Mouse (Mus musculus): ENCODE data around the gene Unc13b. TPM values are rescaled to one million over a fixed set of nuclear protein-coding genes. Genes with fewer than 3 reads are reported as not detected.

Unc13b gene
- total RNA-seq, 2 experiments from 2014 or later: 1.2 to 1.9 TPM

DNA sequence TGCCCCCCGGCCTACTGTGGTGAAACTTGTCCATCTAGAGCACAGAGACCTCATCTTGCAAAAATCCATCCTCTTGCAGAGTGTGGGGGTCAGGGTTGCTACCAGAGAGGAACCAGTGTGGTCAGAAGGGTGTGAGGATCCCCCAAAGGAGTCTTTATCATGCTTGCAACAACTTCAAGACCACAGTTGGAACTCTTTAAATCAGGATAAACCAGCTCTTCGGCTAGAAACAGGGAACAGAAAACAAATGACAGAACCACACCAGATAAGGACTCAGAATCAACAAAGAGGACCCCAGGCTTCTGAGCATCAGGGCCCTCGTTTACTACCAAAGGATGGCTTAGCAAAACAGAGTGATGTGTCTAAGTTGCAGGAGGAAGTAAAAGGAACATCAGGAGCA lies 157.7 kb downstream of the Unc13b start:
- no peak for DNase-seq (ENCODE audit: low spot score)

- no peak for DNase-seq (ENCODE audit: low spot score)
Measured at GRCm38 (mm10) chr4:43217997-43218396, 159.2 kb downstream of the Unc13b start.

- no peak for DNase-seq (ENCODE audit: low spot score)
Measured at GRCm38 (mm10) chr4:43231821-43232220, 173.1 kb downstream of the Unc13b start.

DNA sequence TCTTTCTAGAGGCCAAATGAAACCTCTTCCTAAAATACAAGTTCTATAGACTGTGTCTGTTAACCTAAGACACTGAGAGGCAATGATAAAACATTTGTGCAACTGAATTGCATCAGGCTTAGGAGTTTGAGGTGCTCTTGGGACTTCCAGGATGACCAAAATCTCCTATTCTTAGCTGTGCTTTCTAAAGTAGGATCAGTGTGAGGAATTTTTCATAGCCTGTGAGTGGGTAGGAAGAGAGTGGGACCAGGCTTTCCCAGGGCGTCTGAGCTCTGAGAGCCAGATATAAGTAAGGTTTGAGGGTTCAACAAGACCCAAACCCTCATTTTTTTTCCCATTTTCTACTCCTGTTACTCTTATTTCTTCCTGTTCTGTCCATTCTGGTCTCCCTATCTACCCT lies 174.2 kb downstream of the Unc13b start:
- DNase-seq (ENCODE audit: low spot score): no peak

- no peak for DNase-seq (ENCODE audit: low spot score)
Measured at GRCm38 (mm10) chr4:43233489-43233888, 174.7 kb downstream of the Unc13b start.

GRCm38 (mm10) chr4:43236898-43237297 lies 178.1 kb downstream of the Unc13b start:
- DNase-seq (ENCODE audit: low spot score): no peak

DNA sequence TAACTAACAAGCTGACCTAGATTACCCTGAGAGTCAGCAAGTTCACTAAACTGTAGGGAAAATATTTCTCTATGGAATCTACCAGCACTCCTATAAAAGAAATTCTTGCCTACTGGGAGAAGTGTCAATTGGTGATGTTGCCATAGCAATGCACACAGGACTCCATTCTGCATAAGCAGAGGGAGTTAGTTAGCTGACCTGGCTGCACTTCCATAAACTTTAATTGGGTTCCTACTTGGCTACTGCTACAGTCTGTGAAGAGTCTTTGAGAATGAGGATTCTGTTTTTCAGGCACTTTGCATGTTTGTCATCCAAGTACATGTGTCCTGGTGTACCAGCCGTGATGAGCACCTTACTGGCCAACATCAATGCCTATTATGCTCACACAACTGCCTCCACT lies 182.0 kb downstream of the Unc13b start:
- no peak for DNase-seq (ENCODE audit: low spot score)

DNA sequence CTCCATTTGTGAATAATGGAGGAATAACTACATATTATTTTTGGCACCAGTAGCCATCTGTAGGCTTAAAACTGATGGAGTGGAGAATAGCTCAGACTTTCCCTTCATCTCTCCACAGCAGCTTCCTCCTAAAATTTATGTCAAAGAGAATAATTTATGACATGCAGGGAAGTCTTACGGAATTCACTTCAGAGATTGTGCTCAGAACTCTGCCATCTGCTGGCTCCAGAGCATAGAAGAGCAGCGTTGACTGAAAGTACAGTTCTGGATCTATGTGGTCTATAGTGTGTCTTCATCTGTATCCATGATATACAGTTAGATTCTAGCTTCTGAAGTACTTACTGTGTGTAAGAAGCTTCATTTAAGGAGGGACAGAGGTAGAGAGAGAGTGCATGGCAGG lies 185.3 kb downstream of the Unc13b start:
- no peak for DNase-seq (ENCODE audit: low spot score)

GRCm38 (mm10) chr4:43245776-43246175 lies 187.0 kb downstream of the Unc13b start:
- no peak for DNase-seq (ENCODE audit: low spot score)

- no peak for DNase-seq (ENCODE audit: low spot score)
Measured at GRCm38 (mm10) chr4:43248026-43248425, 189.3 kb downstream of the Unc13b start.

DNA sequence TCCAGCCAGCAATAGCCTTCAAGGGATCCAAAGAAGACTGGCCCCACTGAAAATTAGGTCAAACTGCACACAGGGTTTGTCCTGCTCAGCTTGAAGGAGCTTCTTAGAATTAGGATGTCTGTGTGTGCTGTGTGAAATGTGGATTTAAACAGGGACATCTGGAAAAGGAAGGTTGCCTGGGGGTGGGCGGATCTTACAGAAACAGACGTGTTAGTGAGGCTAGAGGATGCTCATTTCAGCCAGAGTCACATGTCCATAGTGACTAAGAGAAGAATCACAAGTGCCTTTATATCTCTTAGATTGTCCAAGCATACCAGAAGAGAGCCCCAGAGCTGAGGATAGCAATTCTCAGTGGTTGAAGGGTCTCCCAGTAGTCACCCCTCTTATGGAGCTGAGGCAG lies 190.2 kb downstream of the Unc13b start:
- DNase-seq (ENCODE audit: low spot score): no peak

GRCm38 (mm10) chr4:43251269-43251668 lies 192.5 kb downstream of the Unc13b start:
- DNase-seq (ENCODE audit: low spot score): no peak

DNA sequence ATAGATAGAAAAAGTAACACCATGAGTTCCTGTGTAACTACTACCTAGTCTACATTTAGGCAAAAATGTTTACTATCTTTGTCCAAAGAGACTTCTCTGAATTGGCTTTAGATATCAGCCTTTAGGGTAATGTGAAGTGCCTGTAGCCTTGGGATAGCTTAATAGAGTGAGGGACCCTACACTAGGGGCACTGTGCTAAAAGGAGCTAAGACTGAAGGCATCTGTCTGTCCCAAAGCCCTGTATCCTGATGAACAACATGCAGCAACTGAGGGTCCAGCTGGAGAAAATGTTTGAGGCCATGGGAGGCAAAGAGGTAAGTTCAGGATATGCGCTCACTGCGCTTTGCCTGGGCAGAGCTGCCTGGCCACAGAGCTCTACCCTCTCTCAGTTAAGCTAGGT lies 198.3 kb downstream of the Unc13b start:
- no peak for DNase-seq (ENCODE audit: low spot score)

DNA sequence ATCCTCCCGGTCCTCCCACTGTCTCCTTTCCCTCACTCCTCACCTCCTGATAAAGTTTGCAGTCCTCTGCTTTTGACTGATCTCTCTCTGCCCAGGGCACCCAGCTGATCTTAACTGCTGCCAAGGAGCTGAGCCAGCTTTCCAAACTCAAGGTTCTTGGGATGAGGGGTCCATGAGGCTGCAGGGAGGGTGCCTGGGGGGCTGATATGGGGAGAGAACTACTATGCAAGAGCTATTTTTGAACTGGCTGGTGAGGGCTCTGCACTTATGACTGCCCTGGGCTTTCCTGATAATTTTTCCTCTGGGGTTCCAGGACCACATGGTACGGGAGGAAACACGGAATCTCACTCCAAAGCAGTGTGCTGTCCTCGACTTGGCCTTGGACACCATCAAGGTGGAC lies 199.8 kb downstream of the Unc13b start:
- DNase-seq (ENCODE audit: low spot score): no peak

DNA sequence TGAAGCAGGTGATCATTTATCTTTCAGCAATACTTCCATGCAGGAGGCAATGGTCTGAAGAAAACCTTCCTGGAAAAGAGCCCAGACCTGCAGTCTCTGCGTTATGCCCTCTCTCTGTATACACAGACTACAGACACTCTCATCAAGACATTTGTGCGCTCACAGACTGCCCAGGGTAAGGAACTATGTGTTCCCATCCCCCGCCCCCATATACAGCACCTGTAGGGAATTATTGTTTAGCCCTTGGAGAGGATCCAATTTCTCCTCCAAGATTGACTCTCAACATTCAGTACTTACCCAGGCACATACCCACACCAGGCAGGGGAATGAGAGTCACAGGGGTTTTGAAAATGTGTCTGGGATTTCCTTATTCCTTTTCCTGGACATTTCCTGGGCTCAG lies 200.7 kb downstream of the Unc13b start:
- no peak for DNase-seq (ENCODE audit: low spot score)

DNA sequence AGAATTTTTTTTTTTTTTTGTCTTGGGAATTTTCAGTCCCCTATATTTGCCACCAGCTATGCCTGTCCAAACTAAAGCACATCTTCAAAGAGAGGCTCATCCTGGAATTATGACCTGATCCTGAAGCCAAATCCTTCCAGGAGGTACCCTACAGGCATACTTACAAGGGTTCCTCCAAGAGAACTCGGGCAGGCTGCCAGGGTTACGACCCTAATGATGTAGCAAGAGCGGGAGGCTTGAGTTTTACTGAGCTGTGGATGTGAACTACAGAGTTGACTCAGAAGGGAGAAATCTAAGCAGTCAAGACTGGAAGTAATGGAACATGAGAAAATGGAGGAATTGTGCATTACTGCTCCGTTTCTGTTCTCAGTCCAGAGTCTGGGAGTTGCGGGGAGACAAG lies 201.3 kb downstream of the Unc13b start:
- DNase-seq (ENCODE audit: low spot score): no peak

GRCm38 (mm10) chr4:43262821-43263220 lies 204.1 kb downstream of the Unc13b start:
- DNase-seq (ENCODE audit: low spot score): no peak

- DNase-seq (ENCODE audit: low spot score): no peak
Measured at GRCm38 (mm10) chr4:43266146-43266545, 207.4 kb downstream of the Unc13b start.

DNA sequence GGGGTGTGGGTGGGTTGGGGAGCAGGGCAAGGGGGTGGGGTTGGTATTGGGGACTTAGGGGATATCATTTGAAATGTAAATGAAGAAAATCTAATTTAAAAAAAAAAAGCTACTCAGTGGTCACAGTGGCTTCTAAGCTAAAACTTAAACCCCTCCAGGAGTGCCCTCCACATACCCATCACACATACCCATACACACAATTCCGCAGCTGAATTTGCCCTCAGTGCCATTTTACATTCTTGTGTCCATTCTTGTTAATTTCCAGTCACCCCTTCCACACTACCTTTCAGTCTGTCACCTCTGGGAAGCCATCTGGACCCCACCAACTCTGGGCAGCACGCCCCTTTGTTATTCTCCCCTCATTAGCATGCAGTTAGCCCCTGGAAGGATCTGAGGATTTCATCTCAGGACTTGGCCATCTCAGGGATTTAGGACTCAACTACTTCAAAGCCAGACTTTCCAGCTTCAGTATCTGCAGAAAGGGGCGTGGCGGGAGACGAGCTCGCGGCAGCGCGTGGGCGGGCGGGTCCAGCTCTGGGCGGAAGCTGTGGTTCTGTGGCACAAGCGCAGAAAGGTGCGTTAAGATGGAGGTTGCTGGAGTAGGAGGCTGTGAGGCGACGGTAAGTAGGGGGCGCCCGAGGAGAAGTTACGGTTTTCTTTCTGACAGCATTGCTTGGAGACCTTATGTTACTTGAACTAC lies 208.0 kb downstream of the Unc13b start, which contains the start of gene Atp8b5:
Gene Atp8b5, plus strand, starts transcription at position 537 of the 700 bp plus-strand sequence.
- DNase-seq (ENCODE audit: low spot score): peak; percentile 81

DNA sequence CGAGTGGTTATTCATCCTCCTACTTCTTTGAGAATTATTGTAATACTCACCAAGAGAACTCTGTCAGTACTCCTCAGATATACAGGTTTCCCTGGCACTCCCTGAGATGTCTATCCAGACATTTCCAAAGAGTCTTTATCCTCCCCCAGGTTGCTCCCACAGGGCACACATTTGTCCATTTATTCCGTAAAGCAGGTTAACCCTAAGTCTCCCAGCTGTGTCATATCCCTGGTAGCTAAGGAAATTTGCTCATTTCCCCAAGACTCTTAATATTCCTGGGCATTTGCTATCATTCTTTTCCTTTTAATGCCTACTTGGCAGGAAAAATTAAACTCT lies 208.5 kb downstream of the Unc13b start:
- DNase-seq (ENCODE audit: low spot score): no peak

DNA sequence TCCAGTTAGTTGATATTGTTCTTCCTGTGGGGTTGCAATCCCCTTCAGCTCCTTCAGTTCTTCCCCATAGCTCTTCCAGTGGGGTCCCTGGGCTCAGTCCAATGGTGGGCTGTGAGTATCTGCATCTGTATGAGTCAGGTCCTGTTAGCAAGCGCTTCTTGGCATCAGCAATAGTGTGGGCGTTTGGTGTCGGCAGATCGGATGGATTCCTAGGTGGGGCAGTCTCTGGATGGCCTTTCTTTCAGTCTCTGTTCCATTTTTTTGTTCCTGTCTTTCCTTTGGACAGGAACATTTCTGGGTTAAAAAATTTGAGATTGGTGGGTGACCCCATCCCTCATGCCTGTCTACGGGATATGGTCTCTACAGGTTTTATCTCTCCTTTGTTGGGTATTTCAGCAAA lies 226.7 kb downstream of the Unc13b start:
- DNase-seq (ENCODE audit: low spot score): no peak

GRCm38 (mm10) chr4:43287305-43287704 lies 228.6 kb downstream of the Unc13b start:
- DNase-seq (ENCODE audit: low spot score): no peak

DNA sequence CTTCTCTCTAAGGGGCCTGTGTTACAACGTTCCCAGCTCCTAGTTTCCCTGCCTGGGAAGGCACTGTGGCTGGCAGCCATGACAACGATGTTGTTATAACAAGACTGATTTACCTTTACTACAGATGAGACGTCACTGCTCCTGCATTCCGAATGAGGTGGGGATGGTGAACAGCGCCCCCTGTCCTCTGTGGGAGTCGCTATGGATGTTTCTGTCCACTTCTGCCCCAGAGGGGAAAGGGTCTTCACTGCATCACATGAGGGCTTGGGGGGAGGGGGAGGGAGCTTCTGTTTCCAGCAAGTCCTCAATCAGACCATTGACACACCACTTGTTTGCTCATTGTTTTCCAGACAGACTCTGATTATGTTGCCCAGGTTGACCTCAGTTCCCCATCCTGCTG lies 235.2 kb downstream of the Unc13b start:
- no peak for DNase-seq (ENCODE audit: low spot score)

Data from gastrocnemius, adult 18-20 months (tissue).